Mouse (Mus musculus) lung, postnatal 36 days (tissue): ENCODE measurements around the gene Fmo4.

Experiments used
- DNase-seq: peaks from one replicate; pipeline ENCODE4 v3.0.0; 2022; ENCODE audit warnings: mixed read lengths

Fmo4 gene

DNA sequence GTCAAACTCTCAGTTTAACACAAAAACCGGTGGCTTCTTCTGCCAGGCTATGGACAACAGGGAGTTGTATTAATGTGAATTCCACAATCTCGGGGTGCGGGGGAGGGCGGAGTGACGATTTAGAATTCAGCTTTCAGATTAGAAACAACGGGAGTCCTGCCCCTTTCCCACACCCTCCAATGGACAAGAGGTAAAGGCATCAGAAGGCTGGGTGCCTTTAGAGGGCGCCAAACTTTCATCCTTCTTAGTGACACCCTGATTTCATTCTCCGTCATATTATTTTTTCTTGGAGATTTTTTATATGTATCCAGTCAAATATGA is at the start of gene Fmo4:
TSS of gene Fmo4 (minus strand) at position 137 of the 321 bp plus-strand sequence.
- peak; percentile 90 for DNase-seq

DNA sequence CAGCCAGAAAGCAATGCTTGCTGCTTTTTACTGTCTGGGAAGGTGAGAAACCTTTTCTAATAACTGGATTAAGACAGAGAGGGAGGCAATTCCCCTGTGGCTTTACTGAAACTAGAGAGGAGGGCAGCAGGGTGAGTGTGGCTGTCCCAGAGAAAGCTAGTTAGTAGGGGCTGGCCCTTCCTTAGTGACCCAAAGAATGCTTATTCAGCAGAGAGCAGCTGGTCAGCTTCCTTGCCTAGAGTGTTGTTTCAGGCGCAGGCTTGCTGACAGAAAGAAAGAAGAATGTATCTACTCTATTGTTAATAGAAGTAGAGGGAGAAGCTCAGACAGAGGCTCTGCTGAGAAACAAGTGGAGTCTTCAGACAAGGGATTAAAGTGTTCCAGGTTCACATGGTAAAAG is 48.6 kb upstream of the Fmo4 start:
- no peak for DNase-seq

DNA sequence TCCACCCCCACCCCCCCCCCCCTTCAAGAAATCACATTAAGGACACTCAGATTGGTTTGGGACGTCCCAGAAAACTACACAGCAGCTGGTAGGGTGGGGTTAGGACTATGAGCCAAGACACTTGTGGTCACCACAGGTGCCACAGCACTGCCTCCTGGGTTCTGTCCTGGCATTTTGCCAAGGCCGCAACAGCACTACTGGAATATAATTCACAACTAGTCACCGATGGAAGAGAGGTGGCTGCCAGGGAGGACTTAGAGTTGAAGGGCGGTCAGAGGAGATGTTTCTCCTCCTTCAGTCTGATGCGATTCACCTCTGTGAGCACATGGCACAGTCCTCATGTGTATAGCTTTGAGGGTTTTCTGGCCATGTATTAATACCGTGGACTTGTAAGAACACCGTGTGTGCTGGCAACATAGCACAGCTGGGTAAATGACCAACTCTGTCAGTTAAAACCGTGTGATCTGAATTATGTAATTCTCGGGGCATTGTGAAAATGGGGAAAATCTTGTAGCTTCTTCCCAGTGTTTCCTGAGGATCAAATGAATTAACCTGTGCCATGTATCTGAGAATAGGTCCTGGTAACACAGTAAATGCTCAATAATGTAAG is 46.3 kb upstream of the Fmo4 start:
- DNase-seq, result peak; percentile 61

DNA sequence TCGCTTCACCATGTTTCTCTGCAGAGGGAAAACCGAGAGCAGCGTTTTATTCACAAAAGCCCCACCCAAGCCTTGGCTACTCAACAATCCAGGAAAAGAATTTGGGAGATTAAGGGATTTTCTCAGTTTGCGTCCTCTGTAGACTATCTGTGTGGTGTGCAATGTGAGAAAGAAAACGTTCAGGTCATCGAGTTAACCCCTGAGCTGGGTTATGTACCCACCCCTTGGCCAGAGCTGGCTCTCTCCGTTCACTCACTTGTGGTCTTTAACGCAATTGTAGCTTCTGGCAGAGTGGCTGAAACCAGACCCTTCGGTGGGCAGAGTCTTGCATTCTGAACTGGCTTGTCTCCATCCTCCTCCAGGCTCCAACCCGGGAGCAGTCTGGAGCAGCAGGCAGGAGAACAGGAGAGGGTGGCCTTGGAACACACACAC is 45.8 kb upstream of the Fmo4 start:
- DNase-seq, result no peak

DNA sequence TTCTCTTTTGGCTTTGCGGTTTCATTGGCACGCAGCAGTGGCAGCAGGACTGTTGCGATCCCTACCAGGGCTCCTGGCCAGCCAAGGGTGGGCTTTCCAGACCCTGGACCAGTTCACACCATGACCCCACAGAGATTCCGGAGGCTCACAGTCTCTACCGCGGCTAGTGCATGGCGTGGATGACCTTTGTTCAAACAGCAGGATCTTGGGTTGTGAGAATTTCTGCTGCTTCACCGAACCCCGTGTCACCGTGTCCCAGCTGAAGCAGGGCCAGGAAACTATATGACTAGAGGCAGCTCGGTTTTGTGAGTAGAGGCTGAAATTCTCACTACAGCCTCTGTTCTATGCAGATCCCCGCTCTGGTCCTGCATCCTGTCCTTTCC is 45.0 kb upstream of the Fmo4 start:
- DNase-seq, result peak; percentile 24

DNA sequence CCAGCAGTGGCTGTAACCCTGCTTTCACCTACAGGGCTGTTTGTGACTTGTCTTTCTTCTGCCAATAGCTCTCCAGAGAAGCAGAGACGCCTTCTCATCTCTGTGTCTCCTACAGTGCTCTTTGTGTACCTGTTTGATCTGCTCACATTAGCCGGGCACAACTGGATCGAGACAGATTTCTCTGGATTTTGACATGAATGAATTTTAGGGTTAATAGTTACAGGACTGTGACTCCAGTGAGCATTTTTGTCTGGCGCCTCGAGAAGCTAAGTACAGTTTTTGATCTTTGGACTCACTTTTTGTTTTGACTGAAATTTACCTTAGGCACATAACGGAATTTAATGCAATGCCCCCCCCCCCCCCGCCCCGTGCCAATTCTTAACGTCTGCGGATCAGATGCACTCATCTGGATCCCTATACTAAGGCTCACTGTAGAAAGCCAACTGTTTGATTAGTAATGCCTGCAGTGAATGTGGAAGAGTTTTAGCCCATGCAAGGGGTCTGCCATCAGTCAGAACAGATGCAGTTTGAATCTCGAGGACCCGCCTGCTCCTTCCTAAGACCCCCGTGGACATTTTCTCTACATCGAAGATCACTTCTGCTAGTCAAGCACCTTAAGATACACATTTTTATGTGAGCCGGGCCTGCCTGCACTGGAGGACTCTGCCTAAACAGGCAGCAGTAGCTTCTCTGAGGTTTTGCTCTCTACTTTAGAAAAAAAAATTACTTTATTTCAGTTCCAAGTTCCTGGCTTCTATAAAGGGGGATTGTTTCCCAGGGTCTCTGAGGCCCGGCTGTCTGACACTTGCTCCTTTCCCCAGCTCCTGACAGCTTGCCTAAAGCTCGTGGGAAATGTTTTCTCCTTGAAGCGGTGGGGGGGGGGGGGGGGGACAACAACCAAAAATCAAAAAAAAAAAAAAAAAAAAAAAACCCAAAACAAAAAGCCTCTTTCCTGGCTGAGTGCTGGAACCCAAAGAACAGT is 44.3 kb upstream of the Fmo4 start:
- no peak for DNase-seq

DNA sequence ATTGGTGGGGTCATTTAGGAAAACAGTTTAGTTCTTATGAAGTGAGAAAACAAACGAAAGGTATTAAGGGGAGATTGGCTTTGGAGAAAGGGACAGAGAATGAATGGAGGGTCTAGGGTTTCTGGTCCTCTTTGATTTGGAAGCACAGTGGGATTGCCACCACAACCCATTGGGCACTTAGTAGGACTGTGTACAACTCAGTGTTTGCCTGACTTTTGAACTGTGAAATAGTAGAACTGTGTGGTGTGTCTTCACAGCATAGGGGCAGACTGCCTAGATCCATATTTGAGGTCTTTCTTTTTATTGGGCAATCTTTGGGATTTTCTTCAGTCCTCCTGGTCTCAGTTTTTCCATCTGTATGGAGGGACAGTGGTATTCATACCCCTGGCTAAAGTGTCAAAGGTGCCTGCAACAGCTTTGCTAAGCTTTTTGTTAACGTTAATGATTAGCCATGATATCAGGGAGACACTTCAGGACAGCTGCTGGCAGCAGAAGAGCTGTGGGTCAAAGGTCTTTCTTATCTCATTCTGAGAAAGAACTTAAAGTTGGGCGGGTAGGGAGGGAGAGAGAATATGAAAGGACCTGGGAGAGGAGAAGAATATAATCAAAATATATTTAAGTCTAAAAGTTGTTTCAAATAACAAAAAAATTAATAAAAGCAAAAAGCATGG is 40.2 kb upstream of the Fmo4 start:
- DNase-seq, result no peak

DNA sequence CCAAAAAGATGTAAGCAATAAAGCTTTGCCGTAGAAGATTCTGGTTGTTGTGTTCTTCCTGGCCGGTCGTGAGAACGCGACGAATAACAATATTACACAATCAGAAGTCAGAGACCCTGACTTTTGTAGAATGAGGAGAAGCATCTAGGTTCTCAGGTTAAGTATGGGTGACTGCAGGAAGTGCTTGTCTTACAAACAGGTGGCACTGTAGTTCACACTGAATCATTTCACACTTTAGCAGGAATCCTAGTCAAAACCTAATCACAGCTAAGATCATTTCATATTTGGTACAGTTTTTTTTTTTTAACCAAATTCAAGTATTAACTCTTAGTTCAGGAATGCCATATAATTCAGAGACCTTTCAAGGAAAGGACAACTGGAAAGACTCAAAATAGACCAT is 33.8 kb upstream of the Fmo4 start:
- DNase-seq, result peak; percentile 52

DNA sequence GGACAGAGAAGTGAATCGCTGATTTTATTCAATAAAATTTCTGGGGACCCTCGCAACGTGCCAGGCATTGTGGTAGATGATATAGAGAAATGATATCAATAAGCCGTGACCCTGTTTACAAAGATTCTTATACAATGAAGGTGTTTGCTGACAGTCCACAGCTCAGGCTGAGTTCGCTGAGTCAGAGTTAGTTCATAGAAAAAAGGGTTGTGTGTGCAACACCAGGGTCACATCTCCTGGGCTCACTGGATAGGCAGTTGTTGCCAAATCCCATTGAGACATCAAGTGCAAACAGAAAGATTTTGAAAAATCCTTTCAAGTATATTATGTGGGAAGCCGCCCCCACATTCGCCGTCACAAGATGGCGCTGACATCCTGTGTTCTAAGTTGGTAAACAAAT is 26.4 kb upstream of the Fmo4 start:
- DNase-seq, result peak; percentile 59

DNA sequence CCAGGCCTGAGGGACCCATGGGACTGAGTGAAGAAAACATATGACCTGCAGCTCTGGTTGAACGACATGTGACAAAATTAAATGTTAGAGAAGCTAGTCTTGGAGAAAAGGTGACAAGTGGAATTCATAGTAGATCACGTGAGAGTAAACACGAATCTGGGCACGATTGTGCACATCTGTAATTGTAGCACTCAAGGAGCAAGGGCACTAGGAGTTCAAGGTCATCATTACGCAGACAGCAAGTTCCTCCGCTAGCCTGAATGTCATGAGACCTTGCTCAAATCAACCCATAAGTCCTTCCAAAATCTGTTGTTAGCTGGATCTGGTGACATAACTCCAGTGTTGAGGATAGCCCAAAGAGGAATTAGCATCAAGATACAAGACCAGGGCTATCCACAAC is 25.2 kb upstream of the Fmo4 start:
- DNase-seq, result no peak

DNA sequence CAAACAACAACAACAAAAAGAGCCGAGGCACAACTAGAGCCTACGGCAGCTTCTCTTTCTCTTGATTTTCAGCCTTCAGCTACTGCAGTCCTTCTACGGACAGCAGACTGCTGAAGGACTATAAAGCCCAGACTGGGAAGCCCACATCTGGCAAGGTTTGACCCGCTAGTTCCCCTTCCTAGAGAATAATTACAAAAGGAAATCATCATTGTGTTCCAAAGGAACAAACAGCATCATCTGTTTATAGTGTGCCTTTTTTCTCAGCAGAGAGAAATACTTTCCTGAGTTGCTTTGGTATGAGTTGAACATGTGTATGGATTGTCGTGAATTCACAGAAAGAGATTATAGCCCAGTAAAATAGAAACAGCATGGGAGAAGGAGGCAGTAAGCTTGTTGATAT is 20.6 kb upstream of the Fmo4 start:
- no peak for DNase-seq

DNA sequence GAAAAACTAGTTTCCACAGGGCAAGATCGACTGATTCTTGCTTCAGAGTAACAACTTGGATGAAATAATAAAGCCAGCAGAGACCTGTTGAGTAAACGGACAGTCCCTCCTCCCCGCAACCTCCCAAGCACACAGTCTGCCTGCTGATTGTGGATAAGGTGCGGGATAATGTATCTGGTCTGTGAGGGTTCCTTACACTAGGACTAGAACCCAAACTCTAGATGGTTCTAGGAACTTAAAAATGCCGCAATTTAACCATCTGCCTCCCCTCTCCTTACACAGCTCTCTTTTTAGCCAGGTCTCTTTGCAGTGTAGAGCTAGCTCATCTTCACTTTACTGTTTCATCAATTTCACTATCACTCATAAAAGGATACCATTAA is 18.8 kb upstream of the Fmo4 start:
- no peak for DNase-seq

DNA sequence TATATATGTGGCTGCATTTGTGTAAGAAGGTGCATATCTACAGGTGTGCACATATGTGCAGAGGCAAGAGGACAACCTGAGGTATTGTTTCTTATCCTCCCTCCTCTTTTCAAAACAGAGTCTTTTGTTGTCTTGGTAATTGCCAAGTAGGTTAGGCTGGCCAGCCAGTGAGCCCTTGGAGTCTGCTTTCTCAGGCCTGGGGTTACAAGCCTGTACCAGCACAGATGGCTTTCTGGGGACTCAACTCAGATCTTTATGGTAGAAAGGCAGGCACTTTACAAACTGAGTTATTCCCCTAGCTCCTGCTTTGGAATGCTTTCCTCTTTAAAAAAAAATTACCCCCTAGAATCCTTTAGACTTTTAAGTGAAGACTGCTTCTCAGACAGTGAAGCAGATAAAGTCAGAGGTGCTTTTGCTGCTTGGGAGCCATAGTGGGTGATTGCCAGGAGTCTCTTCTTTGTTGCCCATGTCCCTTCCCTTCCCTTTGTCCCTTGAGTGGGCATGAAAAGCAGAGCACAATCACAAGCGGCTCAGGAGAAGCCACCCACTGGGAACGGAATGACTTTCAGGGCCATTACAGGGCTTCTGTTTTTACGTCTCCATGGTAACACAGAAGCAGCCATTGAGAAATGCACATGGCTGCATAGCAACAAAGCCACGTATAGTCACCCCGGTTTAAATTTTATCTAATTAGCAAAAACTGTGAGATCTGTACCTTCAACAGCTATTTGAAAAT is 18.2 kb upstream of the Fmo4 start:
- DNase-seq, result no peak

DNA sequence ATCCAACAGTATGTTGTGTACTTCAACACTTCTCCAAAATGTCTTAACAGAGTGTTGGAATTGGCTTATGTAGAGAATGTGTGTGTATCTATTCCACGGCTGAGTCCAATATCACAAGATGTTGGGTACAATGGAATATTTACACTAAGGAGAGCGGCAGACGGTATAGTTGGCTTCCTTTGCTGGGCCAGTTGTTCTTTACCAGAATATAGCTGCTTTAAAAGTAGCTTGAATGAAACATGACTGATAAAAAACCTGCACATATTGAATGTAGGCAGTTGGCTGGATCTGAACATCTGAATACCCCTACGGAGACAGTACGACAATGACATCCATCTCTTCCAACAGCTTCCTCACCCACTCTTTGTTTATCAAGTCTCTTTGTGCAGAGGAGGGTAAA is 5.5 kb upstream of the Fmo4 start:
- DNase-seq, result no peak

DNA sequence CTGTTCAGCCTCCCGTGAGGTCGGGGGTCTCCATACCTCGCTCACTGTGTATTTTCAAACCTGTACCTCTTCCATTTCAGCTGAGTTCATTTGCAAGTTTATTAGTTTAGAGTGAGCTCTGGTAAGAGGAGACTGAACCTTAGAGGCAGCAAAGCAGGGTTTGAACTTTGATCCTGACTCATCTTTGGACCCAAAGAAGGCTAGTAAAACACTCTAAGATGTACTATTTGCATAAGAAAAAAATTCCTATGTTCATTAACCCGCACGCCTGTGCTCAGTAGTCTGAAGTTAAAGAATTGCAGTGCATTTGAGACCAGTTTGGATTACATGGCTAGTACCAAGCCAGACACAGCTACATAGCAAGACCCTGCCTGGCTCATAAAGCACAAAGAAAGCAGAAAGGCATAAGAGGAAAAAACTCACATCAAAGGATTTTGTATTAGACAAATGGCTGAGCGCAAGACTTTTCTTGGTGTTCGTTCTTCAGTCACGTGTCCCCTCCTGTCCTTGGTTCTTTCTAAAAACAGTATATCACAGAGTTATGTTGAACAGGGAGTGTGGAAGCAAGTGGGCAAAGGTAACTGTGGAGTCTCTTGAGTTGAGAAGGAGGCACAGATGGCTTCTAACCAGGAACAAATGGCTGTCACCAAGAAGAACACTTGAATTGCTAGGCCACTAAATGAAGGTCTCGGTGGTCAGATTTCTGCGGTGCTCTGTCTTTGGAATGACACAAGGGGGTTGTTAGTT is 1.8 kb upstream of the Fmo4 start:
- no peak for DNase-seq

DNA sequence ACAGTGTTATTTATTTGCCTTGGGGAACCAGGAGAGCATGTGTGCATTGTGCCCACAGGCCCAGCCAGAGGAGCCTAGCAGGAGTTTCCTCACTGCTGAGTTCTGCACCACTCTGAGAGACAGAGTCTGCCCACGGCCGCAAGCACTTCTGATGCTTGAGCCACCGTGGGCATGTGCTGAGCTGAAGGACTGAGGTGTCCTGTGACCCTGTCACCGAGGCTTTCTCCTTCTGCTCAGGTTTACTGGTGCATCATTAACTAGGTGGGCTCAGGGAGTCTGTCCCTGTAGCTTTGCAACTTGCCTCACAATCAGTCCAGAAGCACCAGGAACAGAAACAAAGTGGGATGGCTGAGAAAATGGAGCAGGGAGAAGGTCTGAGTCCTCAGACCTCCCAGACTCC is 1.2 kb upstream of the Fmo4 start:
- DNase-seq, result no peak

DNA sequence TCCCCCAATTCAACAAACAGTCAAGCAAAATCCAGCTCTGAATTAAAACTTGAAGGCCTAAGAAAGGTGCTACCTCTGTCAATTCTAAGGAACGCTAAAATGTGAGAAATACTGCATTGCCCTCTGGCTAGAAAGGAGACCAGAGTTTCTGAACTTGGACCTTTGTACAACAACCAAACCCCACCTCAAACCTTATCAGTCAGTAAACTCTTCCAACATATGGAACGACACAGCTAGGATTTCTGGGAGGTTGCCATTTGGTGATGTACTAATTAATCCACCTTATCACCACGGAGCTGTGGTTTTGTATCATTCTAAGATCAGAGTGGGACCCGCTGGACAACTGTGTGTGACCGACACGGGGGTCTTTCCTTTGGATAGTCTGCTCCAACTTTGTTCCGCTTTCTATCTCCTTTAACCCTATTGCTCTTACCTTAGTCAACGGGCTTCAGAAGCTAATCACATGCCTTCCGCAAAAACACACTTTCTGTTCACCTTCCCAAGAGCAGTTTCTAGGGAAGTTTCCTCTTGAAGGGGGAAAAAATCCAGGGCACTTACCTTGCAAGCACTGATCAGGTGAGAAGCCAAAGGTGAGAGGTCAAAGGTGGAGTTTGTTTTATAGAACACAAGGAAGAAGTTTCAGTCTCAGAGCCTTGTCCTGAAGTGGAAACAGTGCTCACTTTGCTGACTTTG is 483 bp downstream of the Fmo4 start:
- DNase-seq, result no peak

DNA sequence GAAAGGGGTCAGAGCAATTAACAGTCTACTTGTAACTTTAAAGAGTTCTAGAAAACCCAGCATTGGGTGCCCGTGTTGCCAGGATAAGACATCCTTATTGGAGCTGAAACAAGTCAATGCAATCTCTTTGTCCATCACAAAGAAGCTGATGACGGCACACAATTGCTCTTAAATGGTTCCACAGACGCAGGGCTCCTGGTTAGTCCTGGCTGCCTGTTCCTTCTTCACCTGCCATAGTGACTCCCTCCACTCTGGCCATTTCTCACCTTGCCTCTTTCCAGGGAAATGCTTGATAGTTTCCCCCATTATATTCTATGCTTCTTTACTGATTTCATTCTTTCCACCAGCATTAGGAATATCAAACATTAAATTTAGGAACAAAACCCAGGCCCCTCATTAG is 5.2 kb downstream of the Fmo4 start:
- no peak for DNase-seq

DNA sequence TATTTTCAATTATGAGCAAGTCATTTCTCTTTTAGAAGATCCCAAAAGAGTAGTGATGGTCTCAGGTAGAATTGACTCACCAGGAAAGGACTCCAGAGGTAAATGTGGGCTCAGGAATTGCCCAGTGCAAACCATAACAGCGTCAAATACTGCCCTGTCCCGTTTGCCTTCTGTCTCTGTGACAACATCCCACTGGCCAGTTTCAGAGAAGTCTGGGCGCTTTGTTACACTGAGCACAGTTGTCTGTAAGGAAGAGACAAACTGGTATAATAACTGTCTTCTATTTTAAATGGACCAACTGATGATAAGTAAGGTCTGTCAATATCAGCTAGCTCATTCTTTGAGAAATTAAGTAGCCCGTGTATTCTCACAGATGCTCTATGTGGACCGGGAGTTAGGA is 6.3 kb downstream of the Fmo4 start:
- DNase-seq, result no peak

DNA sequence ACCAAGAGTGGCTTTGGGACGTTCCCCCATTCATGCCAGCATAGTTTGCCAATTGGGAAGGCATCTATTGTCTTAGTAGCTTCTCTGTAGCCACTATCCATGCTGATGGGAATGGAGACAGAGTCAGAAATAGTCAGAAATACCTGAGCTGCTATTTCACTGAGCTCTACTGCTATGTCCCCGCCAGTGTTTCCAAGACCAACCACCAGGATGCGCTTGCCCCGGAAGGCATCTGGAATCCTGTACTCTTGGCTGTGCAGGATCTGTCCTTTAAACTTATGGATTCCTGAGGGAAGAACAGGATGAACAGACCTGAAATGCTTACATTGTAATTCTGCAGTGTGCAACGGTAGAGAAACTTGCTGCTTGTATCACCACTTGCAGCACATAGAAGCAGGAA is 8.8 kb downstream of the Fmo4 start:
- no peak for DNase-seq

DNA sequence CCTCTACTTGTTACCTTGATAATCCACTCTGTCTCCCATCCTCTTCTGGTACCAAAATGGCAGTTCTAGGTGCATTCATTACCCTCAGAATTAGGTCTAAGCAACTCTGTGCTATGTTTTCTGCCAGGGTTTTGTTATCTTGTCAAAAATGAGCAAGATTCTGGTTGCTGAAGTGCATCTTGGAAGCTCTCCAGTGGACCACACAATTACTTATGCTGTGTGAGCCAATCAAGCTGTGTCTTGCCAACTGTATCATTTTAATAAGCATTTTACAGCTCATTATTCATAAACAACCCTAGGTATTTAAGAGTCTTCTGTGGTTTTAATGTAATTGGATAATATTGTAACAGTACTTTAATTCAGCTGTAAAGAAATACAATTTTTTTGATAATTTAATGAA is 17.3 kb downstream of the Fmo4 start:
- DNase-seq, result no peak
